Comparison of ENCODE assay signal across 10 mouse cellular contexts in the genomic region with DNA sequence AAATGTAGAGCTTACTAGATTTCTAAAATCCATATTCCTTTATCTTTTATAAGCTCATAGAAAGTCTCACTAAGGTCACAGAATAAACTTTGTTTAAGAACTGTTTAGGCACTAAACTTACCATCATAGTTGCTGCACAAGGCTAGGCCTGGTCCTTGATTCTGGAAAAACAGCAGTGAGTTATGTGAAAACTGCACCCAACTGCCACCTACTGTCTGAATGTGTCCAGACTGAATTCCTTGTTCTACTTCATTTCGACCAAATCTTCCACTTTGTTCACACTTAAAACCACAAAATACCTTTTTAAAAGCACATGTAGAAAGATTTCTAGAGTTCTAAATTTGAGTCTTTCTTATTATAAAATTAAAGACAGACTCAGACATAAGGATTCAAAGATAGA.
DNase-seq lines count a peak whose midpoint lies in the region; ATAC-seq and TF ChIP-seq lines count a peak whose summit lies in the region.
"Had no signal": no experiment of that assay in that cellular context is flagged by ENCODE, and none has a peak within 500 bp of the region (broad histone marks: within the 10 kb centered on the region; RNA-seq: fewer than 3 reads in every experiment).

No protein-coding gene starts in this region.

- no peaks in the 10 kb centered on the region for H3K27me3 ChIP-seq in kidney, postnatal 0 days (ENCODE audit: insufficient read depth, low read length)
- no peaks in the 10 kb centered on the region for H3K27me3 ChIP-seq in neural tube, embryonic 15.5 days (replicated peaks)
- H3K27me3 ChIP-seq: forebrain, embryonic 13.5 days had no signal

- no peaks in the 10 kb centered on the region for H3K9me3 ChIP-seq in kidney, postnatal 0 days (replicated peaks; ENCODE audit: low read length)
- H3K9me3 ChIP-seq in neural tube, embryonic 15.5 days (replicated peaks): no peaks in the 10 kb centered on the region
- H3K9me3 ChIP-seq: forebrain, embryonic 13.5 days had no signal

- no peak for ATAC-seq in kidney, postnatal 0 days (replicated peaks; ENCODE audit: low FRiP score, low read depth)
- ATAC-seq in neural tube, embryonic 15.5 days (ENCODE audit: low FRiP score): no peak
- ATAC-seq: forebrain, embryonic 13.5 days had no signal

- TF ChIP-seq CTCF in kidney, postnatal 0 days (IDR thresholded peaks at IDR 0.05; ENCODE audit: low read depth): peak; percentile 63

- H3K9ac ChIP-seq in kidney, postnatal 0 days (ENCODE audit: low read depth, low read length): no peak overlapping the region
- H3K9ac ChIP-seq in neural tube, embryonic 15.5 days (replicated peaks): no peak overlapping the region
- H3K9ac ChIP-seq: forebrain, embryonic 13.5 days had no signal

- no peaks in the 10 kb centered on the region for H3K36me3 ChIP-seq in kidney, postnatal 0 days (ENCODE audit: insufficient read depth, low read length)
- H3K36me3 ChIP-seq in neural tube, embryonic 15.5 days: no peaks in the 10 kb centered on the region

- no peak overlapping the region for H3K27ac ChIP-seq in kidney, postnatal 0 days
- no peak overlapping the region for H3K27ac ChIP-seq in neural tube, embryonic 15.5 days (replicated peaks)
- H3K27ac ChIP-seq: forebrain, embryonic 13.5 days had no signal

- 64% methylated on average over 1 of the region's 1 CpGs for WGBS in kidney, postnatal 0 days
- WGBS in neural tube, embryonic 15.5 days: 83% methylated on average over 1 of the region's 1 CpGs

- no peaks in the 10 kb centered on the region for H3K4me1 ChIP-seq in kidney, postnatal 0 days (replicated peaks; ENCODE audit: insufficient read depth, low read length)
- 0 out of 2 replicates have a peak, but pooled peaks cover 3% of the 10 kb centered on the region for H3K4me1 ChIP-seq in neural tube, embryonic 15.5 days

- H3K4me2 ChIP-seq in kidney, postnatal 0 days (ENCODE audit: low read length): no peak overlapping the region
- H3K4me2 ChIP-seq in neural tube, embryonic 15.5 days: no peak overlapping the region
- H3K4me2 ChIP-seq: forebrain, embryonic 13.5 days had no signal

- no peak overlapping the region for H3K4me3 ChIP-seq in kidney, postnatal 0 days (replicated peaks; ENCODE audit: low read depth, low read length)
- H3K4me3 ChIP-seq in neural tube, embryonic 15.5 days (replicated peaks): no peak overlapping the region
- H3K4me3 ChIP-seq: forebrain, embryonic 13.5 days had no signal

- DNase-seq in embryo, embryonic 11 days: peak; percentile 14
- no peak for DNase-seq in embryo, embryonic 10.5 days (ENCODE audit: low spot score)
- peak; percentile 44 for DNase-seq in kidney, postnatal 0 days (ENCODE audit: low spot score)
- no peak for DNase-seq in kidney, postnatal 14 days
- DNase-seq in 416B (ENCODE audit: low read depth): peak; percentile 42
- DNase-seq in R1 (ENCODE audit: low read depth, low spot score): peak; percentile 33
- no peak for DNase-seq in right cerebral cortex, adult 18-20 months
- DNase-seq: cerebellum, postnatal 25 days had no signal

Comparison
In these comparisons a context has a peak if more than half of its experiments do, and no peak if none do; other contexts are left out.
1. DNase-seq: peak in embryo, embryonic 11 days (single experiment), kidney, postnatal 0 days (single experiment), 416B (single experiment) and R1 (single experiment); none in embryo, embryonic 10.5 days (single experiment), kidney, postnatal 14 days (single experiment) and right cerebral cortex, adult 18-20 months (single experiment).